7 mouse cellular contexts compared by ENCODE assay signal in genomic region chr9:57262795-57263684, GRCm38 (mm10). TPM values are rescaled to one million over a fixed set of nuclear protein-coding genes. Genes with fewer than 3 reads are reported as not detected.
DNase-seq lines count a peak whose midpoint lies in the region; ATAC-seq and TF ChIP-seq lines count a peak whose summit lies in the region.

No protein-coding gene starts in this region.

- H3K4me2 ChIP-seq in forebrain, embryonic 13.5 days = peak overlapping the region; percentile 93
- H3K4me2 ChIP-seq in liver, embryonic 13.5 days = peak overlapping the region; percentile 96

- peak overlapping the region; percentile 16; the same call in 1 of the 2 replicates for H3K27ac ChIP-seq in thymus, adult 2 months (ENCODE audit: control insufficient read depth, insufficient read depth, low read length)
- no peak overlapping the region for H3K27ac ChIP-seq in forebrain, embryonic 13.5 days
- peak overlapping the region; percentile 87 for H3K27ac ChIP-seq in liver, embryonic 13.5 days

- 51% methylated on average over 13 of the region's 13 CpGs for WGBS in thymus, adult 2 months
- 55% methylated on average over 13 of the region's 13 CpGs for whole genome bisulfite sequencing in forebrain, embryonic 13.5 days
- WGBS in liver, embryonic 13.5 days (ENCODE audit: insufficient replicate concordance) = 41% methylated on average over 13 of the region's 13 CpGs

- TF ChIP-seq POLR2A in thymus, adult 2 months (IDR thresholded peaks at IDR 0.05; ENCODE audit: control insufficient read depth, extremely low read depth, insufficient read depth, low read length, poor library complexity) = no peak

- peaks cover 6% of the 10 kb centered on the region for H3K36me3 ChIP-seq in thymus, adult 2 months (ENCODE audit: control insufficient read depth, insufficient read depth, low read length)
- H3K36me3 ChIP-seq in forebrain, embryonic 13.5 days (ENCODE audit: poor library complexity, severe bottlenecking) = peaks cover 4% of the 10 kb centered on the region; the same call in 1 of the 2 replicates
- H3K36me3 ChIP-seq in liver, embryonic 13.5 days = peaks cover 13% of the 10 kb centered on the region

- TF ChIP-seq CTCF in thymus, adult 2 months (IDR thresholded peaks at IDR 0.05; ENCODE audit: borderline replicate concordance, control insufficient read depth, extremely low read depth, insufficient read depth, low read length, poor library complexity) = no peak

- no peak for DNase-seq in thymus, adult 2 months
- no peak for DNase-seq in thymus, postnatal 10 days (ENCODE audit: low spot score in 2 of 2)
- no peak for DNase-seq in liver, embryonic 13.5 days
- DNase-seq in right cerebral cortex, postnatal 36 days (ENCODE audit: low spot score in 2 of 2) = no peak
- DNase-seq in right cerebral cortex, postnatal 14 days = no peak
- DNase-seq in left cerebral cortex, adult 18-20 months (ENCODE audit: low spot score in 2 of 2) = no peak

- no peaks in the 10 kb centered on the region for H3K27me3 ChIP-seq in thymus, adult 2 months (ENCODE audit: control insufficient read depth, insufficient read depth, low read length)
- H3K27me3 ChIP-seq in forebrain, embryonic 13.5 days = peaks cover 20% of the 10 kb centered on the region; the same call in 1 of the 2 replicates
- peaks cover 19% of the 10 kb centered on the region for H3K27me3 ChIP-seq in liver, embryonic 13.5 days

- ATAC-seq in forebrain, embryonic 13.5 days = no peak
- ATAC-seq in liver, embryonic 13.5 days (ENCODE audit: low read depth) = no peak

- H3K4me1 ChIP-seq in thymus, adult 2 months (replicated peaks; ENCODE audit: control insufficient read depth, insufficient read depth, low read length) = peaks cover 21% of the 10 kb centered on the region
- peaks cover 24% of the 10 kb centered on the region for H3K4me1 ChIP-seq in forebrain, embryonic 13.5 days
- H3K4me1 ChIP-seq in liver, embryonic 13.5 days (replicated peaks) = peaks cover 61% of the 10 kb centered on the region

- peak overlapping the region; percentile 72 for H3K9ac ChIP-seq in forebrain, embryonic 13.5 days
- H3K9ac ChIP-seq in liver, embryonic 13.5 days = peak overlapping the region; percentile 97

- H3K9me3 ChIP-seq in forebrain, embryonic 13.5 days (replicated peaks) = no peaks in the 10 kb centered on the region
- H3K9me3 ChIP-seq in liver, embryonic 13.5 days (replicated peaks) = no peaks in the 10 kb centered on the region

- peak overlapping the region; percentile 95 for H3K4me3 ChIP-seq in thymus, adult 2 months (ENCODE audit: control insufficient read depth, insufficient read depth, low read length)
- H3K4me3 ChIP-seq in forebrain, embryonic 13.5 days = peak overlapping the region; percentile 69
- H3K4me3 ChIP-seq in liver, embryonic 13.5 days (replicated peaks) = peak overlapping the region; percentile 94

RNA-seq across cellular contexts. Expression of gene 1700017B05Rik, which starts 0.6 kb away (rescaled TPM):
- 43.5 and 54.4 TPM in 2 replicates for polyA plus RNA-seq in thymus, adult 2 months (2012; rRNA removed)
- polyA plus RNA-seq in forebrain, embryonic 13.5 days (2015; fragmentation: Nextera tagmentation; extraction: Ambion mirVana) = 5.8 and 8.0 TPM in 2 replicates
- polyA plus RNA-seq in liver, embryonic 13.5 days (2015; fragmentation: Nextera tagmentation; extraction: Ambion mirVana) = 14.6 and 14.9 TPM in 2 replicates
- total RNA-seq in left cerebral cortex, adult 18-20 months (2021) = 10 to 100 TPM; 14.1 to 18.9 TPM

RNA-seq across cellular contexts. Expression of gene Trcg1, which starts 26.7 kb away (rescaled TPM):
- polyA plus RNA-seq in thymus, adult 2 months (2012; rRNA removed) = 0.03 and 0.06 TPM in 2 replicates
- polyA plus RNA-seq in forebrain, embryonic 13.5 days (2015; fragmentation: Nextera tagmentation; extraction: Ambion mirVana) = not detected in 2 replicates
- polyA plus RNA-seq in liver, embryonic 13.5 days (2015; fragmentation: Nextera tagmentation; extraction: Ambion mirVana) = not detected in 2 replicates
- not detected for total RNA-seq in left cerebral cortex, adult 18-20 months (2021)
